Mouse (Mus musculus) heart, postnatal 25 days (tissue): ENCODE measurements around the gene Eml3. TPM values are rescaled to one million over a fixed set of nuclear protein-coding genes. Genes with fewer than 3 reads are reported as not detected.
"Not testable (repeated sequence)": the region's sequence is repeated elsewhere in the genome, so short reads cannot be mapped to it uniquely, and the experiment has no call there.

Experiments
- DNase-seq: peaks from one replicate; pipeline ENCODE4 v3.0.0; 2022; ENCODE audit warnings: low spot score
- intact Hi-C: fragments of 180-260 bp; cut with DNase I; formaldehyde crosslinking; loops from one replicate; pipeline ENCODE4 v1.15.1; 2025
- total RNA-seq, 2 experiments: library from RNA; stranded (reverse); gene quantifications; 2 replicates each; pipeline ENCODE4 v1.2.3; 2021

The Eml3 gene
- total RNA-seq, 2 experiments from 2014 or later, result 8.9 to 9.1 TPM

DNA sequence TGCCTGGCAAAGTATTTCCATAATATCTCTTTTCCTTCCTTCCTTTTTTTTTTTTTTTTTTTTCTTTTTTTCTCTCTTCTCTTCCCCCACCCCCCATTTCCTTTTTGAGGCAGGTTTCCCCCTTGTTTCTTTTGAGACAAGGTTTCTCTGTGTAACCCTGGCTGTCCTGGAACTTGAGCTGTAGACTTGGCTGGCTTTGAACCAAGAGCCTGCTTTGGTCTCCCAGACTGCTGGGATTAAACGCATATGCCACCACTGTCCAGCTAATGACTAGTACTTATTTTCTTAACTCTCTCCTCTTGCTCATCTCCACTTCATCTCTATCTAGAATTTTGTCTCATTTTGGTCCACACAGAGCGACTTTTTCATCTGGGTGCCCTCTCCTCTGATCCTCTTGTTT is 13.7 kb downstream of the Eml3 start:
- no peak for DNase-seq

GRCm38 (mm10) chr19:8944062-8944461 is 14.7 kb downstream of the Eml3 start:
- intact Hi-C loops, result no loop called here
- no peak for DNase-seq

More for the DNA sequence above, 13.7 kb downstream of the Eml3 start:
- intact Hi-C loops, result loop anchor here (2.0 kb wide), 1 partner anchor 14 kb away; the partner anchor contains the start of genes Eml3 and Rom1

DNA sequence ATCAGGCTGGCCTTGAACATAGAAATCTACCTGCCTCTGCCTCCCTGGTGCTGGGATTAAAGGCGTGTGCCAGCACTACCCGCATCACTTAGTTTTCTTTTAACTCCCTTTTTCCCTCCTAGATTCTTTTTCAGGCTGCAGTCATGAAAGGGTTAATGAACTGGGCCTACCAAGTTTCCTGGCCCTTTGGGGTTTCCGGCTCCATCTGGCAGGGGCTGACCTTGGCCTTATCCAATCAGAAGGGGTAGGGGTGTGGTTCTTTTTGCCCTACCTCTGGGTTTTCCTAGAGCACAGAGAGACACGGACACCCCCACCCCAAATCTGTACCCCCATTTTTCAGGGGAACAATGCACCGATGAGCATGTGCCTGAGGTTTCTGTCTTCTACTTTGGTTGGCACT is 15.4 kb downstream of the Eml3 start:
- intact Hi-C loops, result loop anchor here (5.0 kb wide), 1 partner anchor 32 kb away; no protein-coding TSS in a partner anchor
- peak; percentile 44 for DNase-seq

- DNase-seq, result no peak
- intact Hi-C loops, result loop anchor here (5.0 kb wide), 1 partner anchor 33 kb away; no protein-coding TSS in a partner anchor
Observed at GRCm38 (mm10) chr19:8945251-8945650, 15.9 kb downstream of the Eml3 start.

DNA sequence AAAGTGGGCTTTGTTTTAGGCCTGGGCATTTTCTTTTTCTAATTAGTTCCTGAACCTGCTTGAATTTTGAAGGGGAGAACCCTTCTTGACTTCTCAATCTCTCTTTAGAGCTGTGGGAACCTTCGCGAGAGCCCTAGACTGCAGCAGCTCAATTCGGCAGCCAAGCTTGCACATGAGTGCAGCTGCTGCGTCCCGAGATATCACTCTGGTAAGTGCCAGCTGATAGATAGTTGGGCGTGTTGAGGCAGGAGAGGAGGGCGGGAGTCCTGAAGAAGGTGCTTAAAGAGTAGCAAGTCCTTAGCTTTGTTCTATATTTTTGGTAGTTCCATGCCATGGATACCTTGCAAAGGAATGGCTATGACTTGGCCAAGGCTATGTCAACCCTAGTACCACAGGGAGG is 17.6 kb downstream of the Eml3 start:
- intact Hi-C loops, result loop anchor here (5.0 kb wide), 1 partner anchor 35 kb away; no protein-coding TSS in a partner anchor
- DNase-seq, result no peak

DNA sequence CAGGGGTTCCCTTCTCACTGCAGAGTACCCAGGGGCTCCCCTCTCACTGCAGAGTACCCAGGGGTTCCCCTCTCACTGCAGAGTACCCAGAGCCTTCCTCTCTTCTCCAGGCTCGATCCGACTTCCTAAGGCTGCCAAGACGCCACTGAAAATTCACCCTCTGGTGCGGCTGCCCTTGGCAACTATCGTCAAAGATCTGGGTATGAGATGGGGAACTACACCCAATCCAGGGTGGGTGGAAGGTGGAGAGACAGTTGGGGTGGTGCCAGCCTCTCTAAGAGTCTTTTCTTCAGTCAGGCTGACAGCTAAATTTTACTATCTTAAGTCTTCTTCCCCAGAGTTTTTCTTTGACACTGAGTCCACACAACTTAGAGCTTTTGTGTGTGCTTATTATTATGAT is 20.8 kb downstream of the Eml3 start:
- no peak for DNase-seq
- intact Hi-C loops, result no loop called here

GRCm38 (mm10) chr19:8952241-8952640 is 22.9 kb downstream of the Eml3 start:
- intact Hi-C loops, result no loop called here

GRCm38 (mm10) chr19:8953135-8954039 is 24.0 kb downstream of the Eml3 start, which contains the start of gene Tut1:
Tut1 (plus strand) TSS chr19:8953847.
- peak; percentile 84 for DNase-seq
- intact Hi-C loops, result loop anchor here (1.0 kb wide), 1 partner anchor 11 kb away; no protein-coding TSS in a partner anchor

More at GRCm38 (mm10) chr19:8952241-8952640, 22.9 kb downstream of the Eml3 start:
- DNase-seq, result no peak

GRCm38 (mm10) chr19:8954171-8954570 is 24.8 kb downstream of the Eml3 start:
- DNase-seq, result no peak
- intact Hi-C loops, result no loop called here

GRCm38 (mm10) chr19:8962256-8962655 is 32.9 kb downstream of the Eml3 start:
- DNase-seq, result no peak
- intact Hi-C loops, result loop anchor here (5.0 kb wide), 1 partner anchor 45 kb away; no protein-coding TSS in a partner anchor

DNA sequence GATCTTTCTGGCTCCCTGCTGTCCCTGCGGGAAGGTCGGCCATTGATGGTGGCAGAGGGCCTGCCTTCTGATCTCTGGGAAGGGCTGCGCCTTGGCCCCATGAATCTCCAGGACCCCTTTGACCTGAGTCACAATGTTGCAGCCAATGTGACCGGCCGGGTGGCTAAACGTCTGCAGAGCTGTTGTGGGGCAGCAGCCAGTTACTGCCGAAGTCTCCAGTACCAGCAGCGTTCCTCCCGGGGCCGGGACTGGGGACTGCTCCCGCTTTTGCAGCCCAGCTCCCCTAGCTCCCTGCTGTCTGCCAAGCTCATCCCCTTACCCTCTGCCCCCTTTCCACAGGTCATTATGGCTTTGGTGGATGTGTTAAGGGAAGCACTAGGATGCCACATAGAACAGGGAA is 35.7 kb downstream of the Eml3 start:
- intact Hi-C loops, result no loop called here
- no peak for DNase-seq

DNA sequence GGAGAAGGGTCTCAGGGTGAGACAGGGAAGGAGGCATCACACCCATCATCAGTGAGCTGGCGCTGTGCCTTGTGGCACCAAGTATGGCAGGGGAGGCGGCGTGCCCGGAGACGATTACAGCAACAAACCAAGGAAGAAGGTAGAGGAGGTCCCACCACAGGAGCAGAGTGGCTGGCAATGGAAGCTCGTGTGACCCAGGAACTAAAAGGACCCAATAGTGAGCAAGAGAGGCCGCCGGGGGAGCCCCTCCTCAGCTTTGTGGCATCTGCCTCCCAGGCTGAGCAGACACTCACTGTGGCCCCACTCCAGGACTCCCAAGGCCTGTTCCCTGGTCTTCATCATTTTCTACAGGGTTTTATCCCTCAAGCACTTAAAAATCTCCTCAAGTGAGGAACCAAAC is 36.4 kb downstream of the Eml3 start:
- no peak for DNase-seq
- intact Hi-C loops, result loop anchor here (2.0 kb wide), 1 partner anchor 67 kb away; the partner anchor contains the start of gene Ganab

- no peak for DNase-seq
- intact Hi-C loops, result loop anchor here (2.0 kb wide), 1 partner anchor 67 kb away; the partner anchor contains the start of gene Ganab
Observed at GRCm38 (mm10) chr19:8966198-8966589, 36.8 kb downstream of the Eml3 start.

DNA sequence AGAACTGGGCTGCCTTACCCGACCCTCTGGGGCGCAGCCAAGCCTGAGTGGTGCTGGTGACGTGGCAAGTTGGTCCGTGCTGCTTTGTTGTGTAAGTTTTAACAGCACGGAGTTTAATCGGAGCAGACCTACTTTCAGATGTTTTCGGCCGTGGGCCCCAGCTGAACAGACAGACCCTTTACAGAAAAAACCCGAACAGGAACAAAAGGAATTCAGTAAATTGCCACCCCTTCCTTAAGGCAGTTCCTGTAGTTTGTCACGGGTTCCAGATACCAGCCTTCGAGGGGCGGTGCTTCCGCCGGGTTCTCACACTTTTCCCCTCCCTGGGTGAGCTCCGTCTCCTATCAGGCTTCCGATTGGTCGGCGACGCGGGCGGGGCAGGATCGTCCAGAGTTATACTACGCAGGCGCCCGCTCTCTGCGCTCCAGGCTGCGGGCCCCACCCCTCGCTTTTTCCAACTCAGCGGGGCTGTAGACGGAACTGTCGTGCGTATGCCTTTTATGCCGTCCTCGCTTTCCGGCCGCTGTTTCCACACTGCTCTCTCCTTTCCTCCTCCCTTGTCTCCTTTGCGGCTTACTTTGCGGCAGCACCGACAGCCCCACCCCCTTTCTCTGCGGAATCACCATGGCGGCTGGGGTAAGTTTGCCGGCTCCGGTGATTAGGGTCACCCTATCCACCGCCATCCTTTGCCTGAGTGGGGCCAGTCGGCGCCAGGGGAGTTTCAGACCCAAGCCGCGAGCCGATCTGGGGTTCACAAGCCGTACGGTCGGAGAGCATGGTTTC is 37.4 kb downstream of the Eml3 start, which contains the start of gene Eef1g:
TSS of gene Eef1g (plus strand) at position 452 of the 783 bp plus-strand sequence.
- intact Hi-C loops, result loop anchor here (2.0 kb wide), 1 partner anchor 68 kb away; the partner anchor contains the start of gene Ganab
- DNase-seq, result peak; percentile 100

- intact Hi-C loops, result loop anchor here (2.0 kb wide), 1 partner anchor 69 kb away; the partner anchor contains the start of gene Ganab
- no peak for DNase-seq
Observed at GRCm38 (mm10) chr19:8967373-8967743, 38.0 kb downstream of the Eml3 start.

DNA sequence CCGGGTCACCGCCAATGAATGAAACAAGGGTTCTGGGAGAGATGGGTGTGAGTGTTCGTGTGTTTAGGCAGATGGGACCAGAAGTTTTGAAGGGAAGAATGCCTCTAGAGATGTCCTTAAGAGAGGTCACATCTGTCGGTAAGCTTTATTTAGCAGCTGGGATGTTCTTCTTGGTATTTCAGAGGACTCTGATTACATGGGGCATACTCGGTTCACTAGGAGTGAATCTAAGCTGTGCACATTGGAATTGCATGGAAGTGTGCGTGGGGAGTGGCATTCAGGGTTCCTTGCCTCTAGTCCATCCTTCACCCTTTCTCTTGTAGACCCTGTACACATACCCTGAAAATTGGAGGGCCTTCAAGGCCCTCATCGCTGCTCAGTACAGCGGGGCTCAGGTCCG is 38.5 kb downstream of the Eml3 start:
- DNase-seq, result no peak
- intact Hi-C loops, result loop anchor here (2.0 kb wide), 1 partner anchor 69 kb away; the partner anchor contains the start of gene Ganab

- intact Hi-C loops, result not testable (repeated sequence)
Observed at GRCm38 (mm10) chr19:8972491-8972890, 43.1 kb downstream of the Eml3 start.

GRCm38 (mm10) chr19:8974638-8975037 is 45.3 kb downstream of the Eml3 start:
- DNase-seq, result no peak
- intact Hi-C loops, result no loop called here

More at GRCm38 (mm10) chr19:8972491-8972890, 43.1 kb downstream of the Eml3 start:
- DNase-seq, result not testable (repeated sequence)

DNA sequence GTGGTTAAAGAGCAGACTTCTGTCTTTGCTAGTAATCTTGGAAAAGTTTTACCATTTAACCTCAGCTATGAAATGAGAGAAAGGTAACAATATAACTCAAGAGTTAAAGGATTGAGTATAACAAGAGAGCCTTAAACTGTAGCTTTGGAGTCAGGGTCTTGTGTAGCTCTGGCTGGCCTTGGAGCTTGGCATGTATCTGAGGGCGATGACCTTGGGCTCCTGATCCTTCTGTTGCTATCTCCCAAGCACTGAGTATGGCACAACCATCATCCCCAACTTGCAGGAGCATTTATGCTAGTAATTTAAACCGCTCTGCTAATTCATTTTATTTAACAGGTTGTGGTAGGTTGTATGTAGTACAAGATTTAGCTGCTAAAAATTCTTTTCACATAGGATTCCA is 46.1 kb downstream of the Eml3 start:
- intact Hi-C loops, result no loop called here
- DNase-seq, result no peak

GRCm38 (mm10) chr19:8976535-8976934 is 47.2 kb downstream of the Eml3 start:
- intact Hi-C loops, result loop anchor here (1.0 to 2.0 kb wide), 2 partner anchors 106 to 132 kb away; no protein-coding TSS in a partner anchor
- DNase-seq, result no peak
